Mouse (Mus musculus): ENCODE measurements around the gene B230118H07Rik.
"Not testable (repeated sequence)": the region's sequence is repeated elsewhere in the genome, so short reads cannot be mapped to it uniquely, and the experiment has no call there.

Gene B230118H07Rik

GRCm38 (mm10) chr2:101552301-101552700 is 97.0 kb downstream of the B230118H07Rik start:
- POLR2A ChIA-PET: no interaction called here
- CTCF ChIA-PET: no interaction called here

GRCm38 (mm10) chr2:101551026-101551719 is 98.2 kb downstream of the B230118H07Rik start:
- ChIA-PET POLR2A (no interaction called here), CTCF (no interaction called here)

GRCm38 (mm10) chr2:101550176-101550575 is 99.2 kb downstream of the B230118H07Rik start:
- POLR2A ChIA-PET: no interaction called here
- CTCF ChIA-PET: no interaction called here

GRCm38 (mm10) chr2:101548866-101549265 is 100.5 kb downstream of the B230118H07Rik start:
- ChIA-PET POLR2A (no interaction called here), CTCF (no interaction called here)

GRCm38 (mm10) chr2:101545593-101545992 is 103.7 kb downstream of the B230118H07Rik start:
- ChIA-PET CTCF (no interaction called here), POLR2A (no interaction called here)

GRCm38 (mm10) chr2:101543704-101544417 is 105.5 kb downstream of the B230118H07Rik start:
- POLR2A ChIA-PET: interaction anchor here in 1 of 4 experiments (0.6 kb wide), 1 partner anchor 927 kb away, joined by 4 read pairs; no protein-coding TSS in a partner anchor
- CTCF ChIA-PET: interaction anchor here in 2 of 4 experiments (0.6 to 1.1 kb wide), 6 partner anchors 9 to 109 kb away, joined by 3 to 4 read pairs (median 4); no protein-coding TSS in a partner anchor

- POLR2A ChIA-PET: interaction anchor here in 1 of 4 experiments (0.6 kb wide), 1 partner anchor 116 kb away, joined by 3 read pairs; no protein-coding TSS in a partner anchor
- CTCF ChIA-PET: not testable (repeated sequence)
Observed at GRCm38 (mm10) chr2:101536887-101537286, 112.4 kb downstream of the B230118H07Rik start.

GRCm38 (mm10) chr2:101533741-101534140 is 115.6 kb downstream of the B230118H07Rik start:
- ChIA-PET POLR2A (no interaction called here), CTCF (no interaction called here)

- CTCF ChIA-PET: interaction anchor here in 1 of 4 experiments (1.0 kb wide), 1 partner anchor 127 kb away, joined by 3 read pairs; no protein-coding TSS in a partner anchor
Observed at GRCm38 (mm10) chr2:101525503-101526381, 123.6 kb downstream of the B230118H07Rik start.

GRCm38 (mm10) chr2:101525091-101525490 is 124.2 kb downstream of the B230118H07Rik start:
- POLR2A ChIA-PET: no interaction called here
- CTCF ChIA-PET: interaction anchor here in 1 of 4 experiments (1.0 kb wide), 1 partner anchor 128 kb away, joined by 3 read pairs; no protein-coding TSS in a partner anchor

More at GRCm38 (mm10) chr2:101525503-101526381, 123.6 kb downstream of the B230118H07Rik start:
- POLR2A ChIA-PET: no interaction called here

GRCm38 (mm10) chr2:101520503-101520902 is 128.8 kb downstream of the B230118H07Rik start:
- POLR2A ChIA-PET: no interaction called here

GRCm38 (mm10) chr2:101519928-101520327 is 129.4 kb downstream of the B230118H07Rik start:
- ChIA-PET CTCF (no interaction called here), POLR2A (no interaction called here)

More at GRCm38 (mm10) chr2:101520503-101520902, 128.8 kb downstream of the B230118H07Rik start:
- CTCF ChIA-PET: no interaction called here
